Mouse (Mus musculus): ENCODE results near the gene Supt6.
A peak's percentile ranks its signal among the peaks of the same experiment; 100 is the strongest.

Supt6 gene

DNA sequence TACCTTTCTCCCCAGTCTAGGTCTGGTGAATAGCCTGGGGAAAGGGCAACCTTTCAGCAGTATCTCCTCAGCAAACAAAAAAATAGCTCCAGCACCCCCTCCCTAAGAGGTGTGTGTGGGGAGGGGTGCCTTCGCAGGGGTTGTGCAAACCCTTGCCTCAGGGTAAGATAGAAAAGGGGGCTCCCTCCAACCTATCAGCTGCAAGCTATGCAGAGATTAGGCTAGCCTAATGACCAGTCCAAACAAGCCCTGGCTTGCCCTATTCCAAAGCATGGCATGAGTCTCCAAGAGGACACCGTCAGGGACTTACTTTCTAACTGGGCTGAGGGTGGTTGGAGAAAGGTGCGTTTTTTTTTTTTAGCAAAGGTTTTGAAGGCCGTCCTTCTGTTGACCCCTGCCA, 79.6 kb downstream of the Supt6 start:
- no peak for DNase-seq (ENCODE audit: low spot score)

DNA sequence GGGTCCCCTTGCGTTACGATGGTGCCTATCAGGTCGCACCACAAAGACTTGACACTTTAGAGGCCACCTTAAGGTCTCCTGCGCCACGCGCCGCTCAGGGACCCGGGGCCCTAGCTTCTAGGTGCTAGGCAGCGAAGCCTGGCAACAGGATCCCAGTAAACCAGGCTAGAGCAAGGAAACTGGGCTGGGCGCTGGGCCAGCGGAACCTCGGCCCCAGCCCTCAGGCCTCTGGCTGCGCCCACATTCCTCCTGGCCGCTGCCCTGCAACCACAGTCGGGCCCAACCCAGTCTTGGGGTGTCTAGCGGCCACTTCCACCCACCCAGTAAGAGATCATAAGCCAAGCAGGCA, 80.1 kb downstream of the Supt6 start:
- DNase-seq (ENCODE audit: low spot score), result no peak

DNA sequence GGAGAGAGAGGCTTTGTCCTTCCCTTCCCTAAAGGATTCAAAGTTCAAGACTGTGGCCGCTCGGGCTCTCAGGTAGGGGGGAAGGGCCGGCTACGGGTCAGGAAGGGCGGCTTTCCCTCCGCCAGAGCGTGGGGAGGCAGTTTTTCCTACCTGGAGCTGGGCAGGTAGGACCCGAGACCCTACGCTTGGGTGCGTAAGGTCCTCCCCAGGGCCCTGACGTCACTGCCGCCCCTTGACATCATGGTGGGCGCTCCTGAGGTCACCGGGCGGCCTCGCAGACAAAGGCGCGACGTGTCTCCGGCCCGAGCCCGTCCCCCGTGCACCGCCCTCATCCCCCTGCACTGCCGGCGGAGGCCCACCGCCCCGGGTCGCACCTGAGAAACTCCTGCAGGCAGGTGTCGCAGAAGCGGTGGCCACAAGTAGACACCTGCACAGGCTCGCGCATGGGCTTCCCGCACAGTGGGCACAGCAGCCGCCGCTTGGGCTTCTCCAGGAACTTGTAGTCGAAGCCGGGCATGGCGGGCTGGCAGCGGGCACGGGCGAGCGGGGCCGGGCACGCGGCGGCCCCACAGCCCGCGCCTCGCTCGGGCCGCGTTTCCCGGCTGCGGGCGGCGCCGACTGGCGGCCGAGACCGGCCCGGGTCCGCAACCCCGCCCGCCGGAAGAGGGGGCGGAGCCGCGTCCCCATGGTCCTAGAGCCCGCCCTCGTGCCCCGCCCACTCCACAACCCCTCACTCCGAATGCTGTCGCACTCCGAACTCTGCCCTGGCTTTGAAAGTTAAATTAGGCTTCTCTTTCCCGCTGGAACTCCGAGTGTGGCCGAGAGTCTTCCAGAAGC, 80.6 kb downstream of the Supt6 start, which contains the start of gene Traf4:
Gene Traf4, minus strand, starts transcription at position 666 of the 837 bp plus-strand sequence.
- DNase-seq (ENCODE audit: low spot score), result peak; percentile 78

DNA sequence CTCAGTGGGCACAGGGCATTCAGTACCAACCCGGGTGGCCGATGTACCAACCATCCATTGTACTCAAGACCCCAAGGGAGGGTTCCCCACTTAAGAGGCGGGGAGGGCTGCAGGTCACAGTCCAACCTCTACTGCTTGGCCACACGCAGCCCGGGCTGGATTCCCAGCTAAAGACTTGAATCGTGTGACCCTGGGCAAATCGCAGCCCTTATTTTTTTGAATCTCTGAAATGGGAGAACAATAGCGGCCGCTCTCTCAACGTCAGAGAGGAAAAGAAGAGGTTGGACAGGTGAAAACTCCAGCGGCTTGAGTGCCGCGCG, 81.2 kb downstream of the Supt6 start:
- no peak for DNase-seq (ENCODE audit: low spot score)

DNA sequence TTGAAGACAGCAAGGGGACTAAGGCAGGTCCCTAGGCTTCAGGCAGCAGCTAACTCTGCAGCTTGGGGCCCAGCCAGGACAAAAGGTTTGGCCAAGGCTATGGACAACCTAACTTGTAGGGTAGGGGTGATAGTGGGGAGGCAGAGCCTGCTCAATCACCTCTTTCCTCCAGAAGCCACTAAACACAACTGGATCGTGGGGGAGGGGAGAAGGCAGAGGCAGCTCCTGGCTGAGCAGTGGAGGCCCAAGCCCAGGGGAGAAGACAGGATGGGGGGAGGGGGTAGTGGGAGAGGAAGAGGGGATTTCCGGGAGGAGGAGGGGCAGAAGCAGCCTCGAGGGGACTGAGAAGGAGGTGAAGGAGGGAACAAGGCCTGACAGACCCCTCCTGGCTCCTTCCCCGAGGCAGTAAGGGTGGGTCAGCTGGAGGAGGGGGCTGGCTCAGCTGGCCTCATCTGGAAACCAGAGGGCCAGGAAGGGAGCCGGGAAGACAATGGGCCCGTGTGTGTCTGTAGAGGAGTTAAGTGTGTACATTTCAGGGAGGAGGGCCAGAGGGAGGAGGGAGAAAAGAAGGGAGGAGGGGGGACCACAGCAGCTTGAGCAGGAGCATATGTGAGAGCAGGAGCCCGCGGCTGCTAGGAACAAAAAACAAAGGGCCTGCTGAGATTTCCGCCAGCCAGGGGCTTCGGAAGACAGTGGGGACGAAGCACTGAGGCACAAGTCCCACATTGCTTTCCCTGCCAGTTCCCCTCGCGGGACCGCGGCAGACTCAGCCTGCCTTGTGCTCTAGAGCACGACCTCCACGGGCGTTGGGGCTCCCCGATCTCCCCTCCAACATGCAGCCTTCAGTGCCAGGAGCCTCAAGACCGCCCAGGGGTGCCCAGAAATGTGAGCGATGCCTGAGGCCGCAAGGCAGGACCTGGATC, 81.8 kb downstream of the Supt6 start:
- DNase-seq (ENCODE audit: low spot score), result no peak

DNA sequence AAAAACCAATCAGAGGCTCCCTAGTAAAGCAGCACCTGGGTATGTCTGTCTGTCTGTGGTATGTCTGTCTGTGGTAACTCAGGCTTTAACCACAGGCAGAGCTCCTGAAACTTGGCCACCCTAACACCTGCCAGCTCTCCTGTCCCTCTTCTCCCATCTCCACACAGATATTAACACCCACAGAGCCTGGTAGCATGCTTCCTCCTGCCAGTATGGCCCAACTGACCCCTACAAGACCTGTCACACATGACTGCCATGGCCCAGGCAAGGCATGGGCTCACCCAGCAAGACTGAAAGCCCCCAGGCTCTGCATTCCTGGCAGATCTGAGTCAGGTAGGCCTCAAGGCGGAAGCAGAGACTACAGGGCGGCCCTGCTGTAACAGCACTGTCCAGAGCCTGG, 82.7 kb downstream of the Supt6 start:
- no peak for DNase-seq (ENCODE audit: low spot score)

DNA sequence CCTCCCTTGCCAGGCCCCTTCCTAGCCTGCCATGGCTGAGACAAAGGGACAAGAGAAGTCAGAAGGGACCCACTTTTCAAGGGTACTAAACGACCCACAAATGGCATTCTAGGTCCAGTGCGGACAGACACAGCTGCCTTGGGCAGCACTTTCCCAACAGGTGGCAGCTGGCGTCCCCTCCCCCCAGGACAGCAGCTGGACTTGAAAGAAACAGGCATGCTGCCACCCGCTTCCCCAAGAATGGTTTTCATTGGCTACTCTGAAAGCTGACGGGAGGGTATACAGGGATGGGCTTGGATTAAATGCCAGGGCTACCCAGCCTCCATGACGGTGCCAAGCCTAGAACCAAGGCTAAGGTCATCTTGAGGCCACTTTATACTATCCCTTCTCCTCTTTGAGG, 83.3 kb downstream of the Supt6 start:
- no peak for DNase-seq (ENCODE audit: low spot score)

DNA sequence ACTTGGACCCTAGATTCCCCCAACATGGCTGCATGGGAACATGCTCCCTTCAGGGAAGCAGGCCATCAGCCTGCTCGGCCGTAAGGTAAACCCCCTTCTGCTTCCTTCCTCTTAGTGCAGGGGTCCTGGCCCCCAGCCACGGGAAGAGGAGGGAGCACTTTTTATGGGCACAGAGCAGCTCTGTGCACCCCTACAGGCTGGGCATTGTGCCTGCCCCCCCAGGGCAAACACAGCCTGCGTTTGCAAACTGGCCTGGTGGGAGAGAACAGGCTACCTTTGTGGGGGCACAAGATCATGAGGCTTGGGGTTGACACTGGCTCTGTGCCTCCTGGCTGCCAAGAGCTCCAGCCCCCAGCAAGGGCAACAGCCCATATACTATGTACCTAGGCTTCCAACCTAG, 83.8 kb downstream of the Supt6 start:
- DNase-seq (ENCODE audit: low spot score), result no peak

DNA sequence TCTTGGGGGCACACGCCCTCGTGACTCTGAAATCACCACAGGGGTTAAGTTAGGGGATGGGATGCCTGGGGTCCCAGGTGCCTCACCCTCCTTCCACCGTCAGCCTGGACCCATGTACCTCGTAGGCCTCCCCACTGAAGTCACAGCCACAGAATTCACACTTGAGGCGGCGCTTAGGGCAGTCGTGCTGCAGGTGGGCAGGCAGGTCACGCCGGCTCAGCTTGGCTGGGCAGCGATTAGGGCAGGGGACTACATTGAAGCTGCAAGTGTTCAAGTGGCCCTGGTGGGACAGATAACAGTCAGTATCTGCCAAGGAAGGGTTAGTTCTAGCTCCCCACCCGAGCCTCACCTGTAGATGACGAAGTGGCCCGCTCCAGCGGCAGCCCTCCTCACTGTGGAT, 84.6 kb downstream of the Supt6 start:
- DNase-seq (ENCODE audit: low spot score), result no peak

DNA sequence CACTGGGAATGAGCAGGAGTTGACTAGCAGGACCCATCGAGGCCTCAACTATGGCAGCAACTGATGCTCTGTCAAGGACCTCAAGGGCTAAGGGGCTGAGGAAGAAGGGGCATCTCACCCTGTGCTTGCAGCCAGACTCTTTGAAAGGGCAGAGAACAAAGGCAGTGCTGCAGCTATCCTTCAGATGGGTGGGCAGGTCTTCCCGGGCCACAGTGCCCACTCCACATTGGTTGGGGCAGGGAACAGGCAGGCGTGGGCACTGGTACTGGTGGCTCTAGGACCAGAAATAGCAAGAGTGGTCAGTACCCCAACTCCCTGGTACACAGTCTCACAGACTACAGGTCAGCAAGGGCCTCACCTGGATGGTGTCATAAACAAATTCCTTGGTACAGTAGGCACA, 85.1 kb downstream of the Supt6 start:
- no peak for DNase-seq (ENCODE audit: low spot score)

DNA sequence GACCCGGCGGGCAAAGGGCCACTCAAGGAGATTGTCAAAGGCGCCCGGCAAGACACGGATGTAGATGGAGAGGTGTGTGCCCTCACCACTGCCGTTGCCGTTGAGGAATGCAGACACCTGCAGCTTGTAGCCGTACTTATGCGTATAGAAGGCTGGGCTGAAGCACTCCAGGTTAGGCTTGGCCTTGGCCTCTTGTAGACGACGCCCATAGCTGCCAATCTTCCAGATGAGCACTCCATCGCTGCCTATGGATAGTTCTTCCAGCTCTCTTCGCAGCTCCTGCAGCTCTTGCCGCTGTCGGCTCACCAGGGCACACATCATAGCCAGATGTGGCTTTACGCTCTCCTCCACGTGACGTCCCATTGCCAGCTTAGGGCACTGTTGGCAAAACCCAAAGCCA, 85.6 kb downstream of the Supt6 start:
- DNase-seq (ENCODE audit: low spot score), result no peak

DNA sequence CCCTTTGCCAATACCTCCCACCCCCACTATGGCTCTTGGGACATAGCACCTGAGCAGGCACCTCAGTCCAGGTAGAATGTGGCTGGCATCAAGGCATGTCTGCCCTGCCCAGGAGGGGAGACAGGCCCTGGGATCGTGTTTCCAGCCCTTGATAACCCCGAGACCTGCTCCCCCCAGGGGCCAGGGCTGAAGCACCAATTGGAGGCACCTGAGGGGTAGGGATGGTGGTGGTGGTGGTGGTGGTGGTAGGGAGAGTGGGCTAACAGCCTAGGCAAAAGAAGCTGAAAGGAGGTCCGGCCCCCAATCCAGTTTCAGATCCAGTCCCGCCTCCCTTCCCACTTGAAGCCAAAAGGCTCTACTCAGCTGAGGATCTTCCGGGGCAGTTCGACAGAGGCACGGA, 86.2 kb downstream of the Supt6 start:
- no peak for DNase-seq (ENCODE audit: low spot score)

DNA sequence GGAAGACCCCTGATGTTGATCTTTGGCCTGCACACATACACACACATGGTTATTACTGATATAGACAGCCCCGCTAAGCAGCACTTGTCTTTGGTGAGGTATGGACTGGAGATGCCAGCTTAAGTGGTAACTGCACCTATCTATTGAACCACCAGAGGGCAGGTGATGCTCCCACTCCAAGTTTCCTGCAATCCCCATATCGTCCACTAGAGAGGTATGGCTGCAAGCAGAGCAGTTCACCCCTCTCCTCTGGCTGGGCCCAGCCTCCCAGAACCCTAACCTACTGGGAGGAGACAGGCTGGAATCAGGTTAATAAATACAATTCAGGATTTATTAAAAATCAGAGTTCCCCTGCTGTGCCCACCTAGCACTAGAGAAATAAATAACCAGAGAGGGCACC, 86.7 kb downstream of the Supt6 start:
- peak; percentile 72 for DNase-seq (ENCODE audit: low spot score)

All from spleen, adult 12 weeks (tissue).